Mouse (Mus musculus) liver, embryonic 13.5 days (tissue): Measurements from ENCODE around the gene Mpzl2. TPM values are rescaled to one million over a fixed set of nuclear protein-coding genes. Genes with fewer than 3 reads are reported as not detected.

Experiments used
- ATAC-seq: fragments of 200-750 bp; cut with Nextera tagmentation; 2 replicates; pipeline ENCODE4 v1.8.0; 2017; ENCODE audit warnings: low read depth, mild to moderate bottlenecking, moderate number of reproducible peaks, moderate library complexity
- DNase-seq: peaks from one replicate; pipeline ENCODE4 v3.0.0; 2022
- H3K27ac ChIP-seq: fragments of 300-500 bp; sonication (generic); 2 replicates; pipeline ENCODE4 v1.5.1; 2015; ENCODE audit warnings: moderate library complexity, mild to moderate bottlenecking, inconsistent platforms
- H3K27me3 ChIP-seq: fragments of 300-500 bp; sonication (generic); 2 replicates; pipeline ENCODE4 v1.6.1; 2015; ENCODE audit warnings: mild to moderate bottlenecking, inconsistent platforms
- H3K36me3 ChIP-seq: fragments of 300-500 bp; sonication (generic); 2 replicates; pipeline ENCODE4 v1.6.1; 2015; ENCODE audit warnings: mild to moderate bottlenecking, inconsistent platforms
- H3K4me1 ChIP-seq: fragments of 300-500 bp; sonication (generic); replicated peaks from 2 replicates; pipeline ENCODE4 v1.6.1; 2015; ENCODE audit warnings: inconsistent platforms
- H3K4me2 ChIP-seq: fragments of 300-500 bp; sonication (generic); 2 replicates; pipeline ENCODE4 v1.6.1; 2015; ENCODE audit warnings: inconsistent platforms, mild to moderate bottlenecking, moderate library complexity
- H3K4me3 ChIP-seq: fragments of 300-500 bp; sonication (generic); replicated peaks from 2 replicates; pipeline ENCODE4 v1.5.1; 2015; ENCODE audit warnings: mild to moderate bottlenecking, inconsistent platforms
- H3K9ac ChIP-seq: fragments of 300-500 bp; sonication (generic); 2 replicates; pipeline ENCODE4 v1.6.1; 2015; ENCODE audit warnings: mild to moderate bottlenecking, inconsistent platforms
- H3K9me3 ChIP-seq: fragments of 300-500 bp; sonication (generic); replicated peaks from 2 replicates; pipeline ENCODE4 v1.6.1; 2016; ENCODE audit warnings: inconsistent platforms
- WGBS: fragments of 180-500 bp; shearing (Covaris S2); methylation state at CpG from one replicate; pipeline ENCODE4 v1.1.7; 2015; ENCODE audit not compliant: insufficient replicate concordance; 5-methylcytosine and 5-hydroxymethylcytosine counted together
- polyA plus RNA-seq: library from polyadenylated mRNA; unstranded; fragments of >200 nt; fragmentation: Nextera tagmentation; extraction: Ambion mirVana; gene quantifications from 2 replicates; pipeline ENCODE4 v1.2.1, GENCODE M21; 2015

The Mpzl2 gene
- polyA plus RNA-seq, 1 experiment from 2014 or later: 3.6 TPM

DNA sequence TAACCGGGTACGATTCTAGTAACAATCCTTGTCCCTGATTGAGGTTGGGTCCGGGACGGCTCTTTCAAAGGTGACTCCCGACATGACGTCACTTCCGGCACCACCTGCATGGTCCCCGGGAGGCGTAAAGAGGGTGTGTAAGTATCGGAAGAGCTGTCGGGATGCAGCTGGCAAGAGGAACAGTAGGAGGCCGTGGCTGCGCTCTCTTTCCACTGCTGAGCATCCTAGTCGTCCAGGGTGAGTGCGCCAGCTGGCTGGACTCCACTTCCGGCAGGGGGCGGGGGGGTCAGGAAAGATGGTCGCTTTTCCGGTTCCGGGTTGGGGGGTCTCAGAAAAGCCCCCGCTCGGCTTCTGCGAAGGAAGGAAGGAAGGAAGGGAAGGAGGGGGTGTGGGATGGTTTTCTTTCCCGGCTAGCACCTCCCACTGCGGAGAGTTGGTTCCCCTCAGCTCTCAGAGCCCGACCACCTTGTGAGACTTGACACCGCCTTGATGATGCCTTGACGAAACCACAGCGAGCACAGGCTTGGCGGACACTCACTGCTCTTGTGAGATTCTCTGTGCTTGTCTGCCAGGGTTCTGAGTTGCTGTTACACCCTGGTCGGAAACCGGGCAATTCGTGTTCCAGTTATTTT lies 15.6 kb downstream of the Mpzl2 start, which contains the start of gene Mpzl3:
Mpzl3 (plus strand) TSS at position 105 of the 632 bp plus-strand sequence.
- Histone ChIP-seq H3K36me3 (no peaks in the 10 kb centered on the region), H3K4me2 (peak within 1 kb of the TSS; percentile 64), H3K4me1 (no peaks in the 10 kb centered on the region), H3K9ac (0 out of 2 replicates have a peak within 1 kb of the TSS, but pooled peaks have one; percentile 22), H3K27ac (peak within 1 kb of the TSS; percentile 74), H3K4me3 (peak within 1 kb of the TSS; percentile 60), H3K27me3 (peaks cover 47% of the 10 kb centered on the region), H3K9me3 (no peaks in the 10 kb centered on the region)
- WGBS: 3% methylated on average over 33 of the region's 33 CpGs
- peak; percentile 18 for DNase-seq
- ATAC-seq: 0 out of 2 replicates have a peak, but pooled peaks have one; percentile 36

GRCm38 (mm10) chr9:45058304-45058940 lies 18.8 kb downstream of the Mpzl2 start:
- H3K36me3 ChIP-seq: no peaks in the 10 kb centered on the region
- H3K27ac ChIP-seq: no peak overlapping the region
- DNase-seq (no peak), ATAC-seq (no peak)
- H3K27me3 ChIP-seq: peaks cover 37% of the 10 kb centered on the region
- WGBS: 39% methylated on average over 5 of the region's 5 CpGs
- no peak overlapping the region for H3K4me3 ChIP-seq
- no peaks in the 10 kb centered on the region for H3K4me1 ChIP-seq
- H3K4me2 ChIP-seq: no peak overlapping the region
- no peaks in the 10 kb centered on the region for H3K9me3 ChIP-seq
- H3K9ac ChIP-seq: no peak overlapping the region

- Histone ChIP-seq H3K27me3 (peaks cover 24% of the 10 kb centered on the region), H3K4me3 (no peak overlapping the region), H3K36me3 (no peaks in the 10 kb centered on the region), H3K4me2 (no peak overlapping the region), H3K4me1 (no peaks in the 10 kb centered on the region), H3K27ac (no peak overlapping the region), H3K9me3 (no peaks in the 10 kb centered on the region), H3K9ac (no peak overlapping the region)
- 48% methylated on average over 7 of the region's 7 CpGs for WGBS
- no peak for ATAC-seq
- DNase-seq: no peak
Measured at GRCm38 (mm10) chr9:45060151-45060550, 20.6 kb downstream of the Mpzl2 start.

DNA sequence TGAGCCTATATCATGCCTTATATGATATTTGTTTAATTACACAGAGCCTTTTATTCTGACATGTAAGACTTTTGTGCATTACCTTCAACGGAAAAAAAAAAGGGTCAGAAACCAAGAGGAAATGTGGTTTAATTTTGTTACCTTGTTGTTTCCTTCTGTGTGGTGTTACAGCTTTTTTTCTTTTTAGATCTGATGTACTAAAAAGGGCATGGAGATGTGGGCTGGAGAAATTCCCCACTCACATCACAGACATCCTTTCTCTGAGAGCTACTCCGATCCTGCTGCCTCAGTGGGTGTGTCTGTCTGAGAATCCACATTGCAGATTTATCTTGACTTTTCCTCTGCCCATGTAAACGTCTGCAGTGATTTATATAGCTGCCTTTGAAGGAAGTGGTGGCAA lies 23.1 kb downstream of the Mpzl2 start:
- H3K4me1 ChIP-seq: no peaks in the 10 kb centered on the region
- no peaks in the 10 kb centered on the region for H3K9me3 ChIP-seq
- no peak overlapping the region for H3K4me2 ChIP-seq
- ATAC-seq (no peak), DNase-seq (no peak)
- no peaks in the 10 kb centered on the region for H3K36me3 ChIP-seq
- no peak overlapping the region for H3K9ac ChIP-seq
- H3K27ac ChIP-seq: no peak overlapping the region
- H3K27me3 ChIP-seq: peaks cover 10% of the 10 kb centered on the region
- no peak overlapping the region for H3K4me3 ChIP-seq
- WGBS: 47% methylated on average over 3 of the region's 3 CpGs

DNA sequence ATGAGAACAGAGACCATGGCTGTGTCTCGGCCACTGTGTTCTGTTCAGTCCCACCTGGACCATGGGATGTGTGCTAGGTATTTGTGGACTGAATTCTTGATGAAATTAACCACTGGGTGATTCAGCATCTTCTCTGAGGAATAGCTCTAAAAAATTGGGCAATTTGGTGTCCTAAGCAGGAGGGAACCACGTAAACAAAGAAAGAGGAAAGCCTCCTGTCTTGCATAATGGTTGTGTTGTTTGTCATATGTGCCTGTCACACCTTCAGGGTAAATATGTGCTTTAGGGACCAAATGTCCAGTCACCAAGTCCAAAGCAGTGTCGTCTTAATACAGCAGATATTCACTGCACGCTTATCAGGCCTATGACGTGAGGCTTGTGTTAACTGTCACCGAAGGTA lies 24.8 kb downstream of the Mpzl2 start:
- no peak overlapping the region for H3K4me3 ChIP-seq
- no peaks in the 10 kb centered on the region for H3K4me1 ChIP-seq
- DNase-seq (no peak), ATAC-seq (no peak)
- H3K36me3 ChIP-seq: no peaks in the 10 kb centered on the region
- H3K9ac ChIP-seq: no peak overlapping the region
- H3K4me2 ChIP-seq: no peak overlapping the region
- H3K9me3 ChIP-seq: no peaks in the 10 kb centered on the region
- no peaks in the 10 kb centered on the region for H3K27me3 ChIP-seq
- 61% methylated on average over 6 of the region's 6 CpGs for WGBS
- H3K27ac ChIP-seq: no peak overlapping the region

DNA sequence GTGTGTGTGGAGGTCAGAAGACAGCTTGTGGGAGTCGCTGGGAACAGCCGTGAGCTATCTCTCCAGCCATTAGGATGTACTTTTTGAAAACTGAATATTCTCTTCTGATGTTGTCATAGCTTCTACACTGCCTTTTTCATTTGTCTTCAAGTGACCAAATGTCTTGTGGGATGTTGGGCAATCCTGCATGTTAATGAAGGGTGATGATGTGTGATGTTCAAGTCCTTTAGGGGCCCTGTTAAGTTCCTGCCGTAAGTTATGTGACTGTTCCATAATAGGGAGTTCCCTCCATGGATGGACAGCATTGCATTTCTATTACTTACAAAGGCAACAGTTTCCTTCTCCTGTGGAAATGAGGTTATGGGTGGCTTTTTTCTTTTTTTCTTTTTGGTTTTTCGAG lies 27.1 kb downstream of the Mpzl2 start:
- no peaks in the 10 kb centered on the region for H3K27me3 ChIP-seq
- no peak overlapping the region for H3K27ac ChIP-seq
- no peak for ATAC-seq
- H3K36me3 ChIP-seq: no peaks in the 10 kb centered on the region
- DNase-seq: no peak
- no peak overlapping the region for H3K4me2 ChIP-seq
- no peak overlapping the region for H3K4me3 ChIP-seq
- H3K9ac ChIP-seq: no peak overlapping the region
- H3K9me3 ChIP-seq: no peaks in the 10 kb centered on the region
- 63% methylated on average over 4 of the region's 4 CpGs for WGBS
- no peaks in the 10 kb centered on the region for H3K4me1 ChIP-seq

DNA sequence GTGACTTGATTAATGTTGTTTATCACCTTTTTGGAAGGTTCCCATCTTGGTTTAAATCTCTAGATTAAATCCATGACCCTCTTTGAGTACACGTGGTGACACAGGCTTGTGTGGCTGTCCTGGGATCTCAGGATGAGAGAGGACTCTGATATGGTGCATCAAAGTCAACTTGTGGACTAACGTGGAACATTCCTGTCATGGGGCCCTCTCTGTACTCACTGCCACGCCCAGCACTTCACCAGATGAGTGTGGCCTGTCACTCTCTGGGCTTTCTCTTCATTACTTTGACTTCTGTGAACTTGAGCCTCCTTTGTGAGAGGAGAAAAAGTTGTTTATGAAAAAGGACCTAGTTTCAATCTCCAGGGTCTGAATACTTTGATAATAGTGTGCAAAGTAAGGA lies 32.2 kb downstream of the Mpzl2 start:
- H3K27ac ChIP-seq: no peak overlapping the region
- no peaks in the 10 kb centered on the region for H3K27me3 ChIP-seq
- no peaks in the 10 kb centered on the region for H3K9me3 ChIP-seq
- no peaks in the 10 kb centered on the region for H3K36me3 ChIP-seq
- WGBS: 25% methylated on average over 3 of the region's 3 CpGs
- ATAC-seq: no peak
- no peak overlapping the region for H3K9ac ChIP-seq
- H3K4me1 ChIP-seq: no peaks in the 10 kb centered on the region
- H3K4me2 ChIP-seq: no peak overlapping the region
- H3K4me3 ChIP-seq: no peak overlapping the region
- DNase-seq: no peak

DNA sequence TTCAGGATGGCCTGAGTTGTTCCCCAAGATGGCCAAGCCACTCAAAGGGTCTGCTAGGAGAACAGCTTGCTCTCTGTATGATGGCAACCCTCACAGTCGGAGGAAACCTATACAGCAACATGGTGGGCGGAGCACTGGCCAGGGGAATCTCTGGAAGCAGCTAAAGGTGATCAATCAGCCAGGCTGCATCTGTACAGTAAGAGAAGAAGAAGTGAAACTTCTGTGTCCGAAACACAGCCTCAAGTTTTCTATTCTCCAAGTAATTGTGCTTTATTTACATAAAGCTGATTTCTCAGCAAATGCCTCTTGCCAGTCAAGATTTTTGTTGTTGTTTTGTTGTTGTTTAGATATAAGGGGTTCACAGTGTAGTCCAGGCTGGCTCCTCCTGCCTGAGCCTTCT lies 38.3 kb downstream of the Mpzl2 start:
- H3K36me3 ChIP-seq: no peaks in the 10 kb centered on the region
- no peak for DNase-seq
- ATAC-seq: no peak
- 47% methylated on average over 3 of the region's 3 CpGs for WGBS
- no peaks in the 10 kb centered on the region for H3K9me3 ChIP-seq
- no peaks in the 10 kb centered on the region for H3K4me1 ChIP-seq
- H3K9ac ChIP-seq: no peak overlapping the region
- no peaks in the 10 kb centered on the region for H3K27me3 ChIP-seq
- H3K4me3 ChIP-seq: no peak overlapping the region
- H3K27ac ChIP-seq: no peak overlapping the region
- H3K4me2 ChIP-seq: no peak overlapping the region

- Histone ChIP-seq H3K27me3 (no peaks in the 10 kb centered on the region), H3K4me2 (no peak within 1 kb of the TSS), H3K9me3 (no peaks in the 10 kb centered on the region), H3K36me3 (no peaks in the 10 kb centered on the region), H3K4me3 (no peak within 1 kb of the TSS), H3K27ac (no peak within 1 kb of the TSS), H3K9ac (no peak within 1 kb of the TSS), H3K4me1 (no peaks in the 10 kb centered on the region)
- DNase-seq: no peak
- WGBS: 57% methylated on average over 5 of the region's 5 CpGs
- ATAC-seq: no peak
Measured at GRCm38 (mm10) chr9:45079011-45079410, 39.4 kb downstream of the Mpzl2 start, which contains the start of gene Jaml. Gene Jaml (plus strand): TSS chr9:45079183.

DNA sequence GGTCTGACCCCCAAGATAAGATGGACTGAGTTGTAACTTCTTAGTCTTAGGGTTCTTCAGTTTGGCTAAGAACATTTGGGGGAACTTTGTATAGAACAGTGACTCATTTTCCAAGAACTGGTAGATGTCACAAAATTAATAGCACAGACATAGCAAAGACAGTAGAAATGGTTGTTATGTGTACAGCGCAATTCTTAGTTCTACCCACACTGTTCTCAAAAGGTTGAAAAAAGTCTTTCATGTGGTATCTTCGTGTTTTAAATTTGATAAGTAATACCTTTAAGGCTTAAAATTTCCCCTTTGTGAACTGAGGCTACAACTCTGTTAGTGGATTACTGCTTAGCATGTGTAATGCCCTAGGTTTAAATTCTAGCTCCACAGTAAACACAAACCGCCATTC lies 43.5 kb downstream of the Mpzl2 start:
- 0 out of 2 replicates have a peak, but pooled peaks cover 4% of the 10 kb centered on the region for H3K4me1 ChIP-seq
- H3K9ac ChIP-seq: no peak overlapping the region
- no peak overlapping the region for H3K4me2 ChIP-seq
- H3K27me3 ChIP-seq: no peaks in the 10 kb centered on the region
- DNase-seq (no peak), ATAC-seq (no peak)
- no peak overlapping the region for H3K27ac ChIP-seq
- 72% methylated on average over 3 of the region's 3 CpGs for WGBS
- H3K9me3 ChIP-seq: no peaks in the 10 kb centered on the region
- no peaks in the 10 kb centered on the region for H3K36me3 ChIP-seq
- H3K4me3 ChIP-seq: no peak overlapping the region

DNA sequence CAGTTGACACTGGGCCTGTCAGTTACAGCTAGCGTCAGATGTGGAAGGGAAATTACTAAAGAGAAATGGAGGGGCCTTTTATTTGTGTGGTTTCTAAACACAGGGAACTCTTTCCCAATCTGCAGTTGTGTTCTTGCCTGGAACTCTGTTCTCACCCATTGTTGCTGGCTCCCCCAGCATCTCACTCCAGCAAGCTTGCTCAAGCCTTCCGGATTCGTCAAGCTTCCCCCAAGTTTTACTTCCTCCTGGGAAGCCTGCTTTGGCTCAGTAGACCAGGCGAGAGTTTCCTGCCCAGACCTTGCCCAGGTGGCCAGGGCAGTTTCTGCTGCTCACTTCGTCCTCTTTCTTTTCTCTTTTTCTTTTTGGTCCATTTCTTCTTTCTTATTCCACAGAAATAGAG lies 45.0 kb downstream of the Mpzl2 start:
- Histone ChIP-seq H3K4me1 (0 out of 2 replicates have a peak, but pooled peaks cover 4% of the 10 kb centered on the region), H3K36me3 (no peaks in the 10 kb centered on the region), H3K9ac (no peak overlapping the region), H3K4me3 (no peak overlapping the region), H3K9me3 (no peaks in the 10 kb centered on the region), H3K27me3 (no peaks in the 10 kb centered on the region), H3K27ac (no peak overlapping the region), H3K4me2 (no peak overlapping the region)
- 35% methylated on average over 5 of the region's 5 CpGs for WGBS
- DNase-seq: no peak
- ATAC-seq: no peak
